Mouse (Mus musculus) c-Kit-positive CD71-positive TER-119-negative erythroid progenitor cells, embryonic 14.5 days (primary cell): ENCODE measurements at regions not wholly inside any gene's neighbourhood (a gene's known extent, or its start where the extent isn't known, plus 50 kb on each side); places are given as distances from the start of the nearest gene placed in this dataset.

ENCODE experiments used
- DNase-seq: peaks from one replicate; pipeline ENCODE4 v3.0.0-alpha.2; 2013; ENCODE audit warnings: low read depth

DNA sequence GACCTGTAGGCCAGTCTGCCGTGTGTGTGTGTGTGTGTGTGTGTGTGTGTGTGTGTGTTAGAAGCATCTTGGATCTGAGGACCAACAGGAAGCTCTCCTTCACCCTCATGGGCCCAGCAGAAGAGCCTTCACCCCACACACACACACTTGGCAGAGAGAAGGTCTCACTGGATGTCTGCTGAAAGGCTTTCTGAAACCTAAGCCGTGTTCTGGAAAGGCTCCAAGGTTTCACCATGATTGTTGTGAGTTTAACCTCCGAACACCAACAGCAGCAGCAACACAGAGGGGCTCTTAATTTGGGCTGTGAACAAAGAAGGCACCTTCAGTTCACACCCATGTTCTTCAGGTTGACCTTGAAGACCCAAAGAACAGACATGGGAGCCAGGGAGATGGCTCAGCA, 124.9 kb upstream of the Dynlrb2 start:
- no peak for DNase-seq

DNA sequence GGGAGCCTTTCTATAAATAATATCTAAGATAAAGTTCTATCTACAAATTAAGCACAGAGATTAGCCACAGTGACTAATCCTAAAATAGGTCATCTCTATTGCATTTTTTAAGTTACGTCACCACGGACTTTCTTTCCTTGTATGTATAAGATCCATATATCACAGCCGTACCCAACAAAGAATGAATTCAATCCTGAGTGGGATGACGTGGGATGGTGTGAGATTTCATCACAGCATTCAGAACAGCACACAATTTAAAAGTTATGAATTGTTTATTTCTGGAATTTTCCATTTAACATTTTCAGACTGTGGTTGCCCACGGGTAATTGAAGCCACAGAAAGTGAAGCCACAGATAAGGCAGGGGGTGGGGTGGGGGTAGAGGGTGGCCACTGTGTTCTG, 129.0 kb upstream of the Dynlrb2 start:
- DNase-seq = no peak

DNA sequence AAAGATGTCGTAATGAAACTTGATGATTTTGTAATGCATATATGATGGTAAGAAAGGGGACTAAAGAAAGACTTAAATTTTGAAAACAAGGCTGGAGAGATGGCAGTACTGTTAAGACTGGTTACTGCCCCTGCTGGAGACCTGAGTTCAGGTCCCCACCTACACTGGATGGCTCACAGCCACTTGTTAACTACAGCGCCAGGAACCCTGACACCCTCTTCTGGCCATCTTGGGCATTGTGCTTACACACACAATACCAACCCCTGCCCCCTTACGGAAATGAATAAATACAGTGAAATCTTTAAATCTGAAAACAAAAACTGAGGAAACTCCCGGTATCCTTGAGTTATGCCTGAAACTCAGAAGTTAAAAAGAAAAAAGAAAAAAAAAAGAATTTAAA, 131.7 kb upstream of the Dynlrb2 start:
- no peak for DNase-seq

DNA sequence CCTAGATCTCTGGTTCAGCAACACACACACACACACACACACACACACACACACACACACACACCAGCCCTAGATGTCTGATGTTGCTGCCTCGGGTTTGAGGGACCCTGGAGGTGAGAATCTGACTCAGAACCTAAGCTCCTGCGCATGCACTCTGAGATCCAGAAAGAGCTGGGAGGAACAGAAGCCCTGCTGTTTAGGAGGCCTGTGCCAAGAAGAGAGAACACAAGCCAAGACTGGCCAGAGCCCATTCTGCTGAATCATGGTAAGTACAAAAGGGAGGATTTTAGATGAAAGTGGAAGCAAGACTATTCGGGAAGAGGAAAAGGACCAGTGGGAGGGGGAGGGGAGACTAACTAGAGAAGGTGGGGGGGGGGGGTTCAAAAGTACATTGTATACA, 132.2 kb upstream of the Dynlrb2 start:
- no peak for DNase-seq

DNA sequence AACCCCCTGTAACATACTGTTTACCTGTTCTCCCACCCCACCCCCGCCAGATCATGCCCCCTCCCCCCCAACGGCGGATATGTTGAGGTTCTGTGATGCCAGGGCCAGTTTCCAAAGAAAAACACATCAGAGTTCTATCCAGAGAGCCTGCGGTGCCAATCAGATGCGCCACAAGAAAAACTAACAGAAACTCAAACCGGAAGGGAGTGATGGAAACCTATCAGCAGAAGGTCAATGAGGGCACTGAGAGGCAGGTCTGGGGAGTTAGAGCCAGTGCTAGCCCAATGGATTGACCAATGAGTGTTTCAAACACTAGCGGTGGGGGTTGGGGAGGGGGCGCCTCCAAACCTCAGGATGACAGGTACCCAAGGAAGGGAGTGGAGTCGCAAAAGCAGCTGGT, 132.7 kb upstream of the Dynlrb2 start:
- DNase-seq = no peak

DNA sequence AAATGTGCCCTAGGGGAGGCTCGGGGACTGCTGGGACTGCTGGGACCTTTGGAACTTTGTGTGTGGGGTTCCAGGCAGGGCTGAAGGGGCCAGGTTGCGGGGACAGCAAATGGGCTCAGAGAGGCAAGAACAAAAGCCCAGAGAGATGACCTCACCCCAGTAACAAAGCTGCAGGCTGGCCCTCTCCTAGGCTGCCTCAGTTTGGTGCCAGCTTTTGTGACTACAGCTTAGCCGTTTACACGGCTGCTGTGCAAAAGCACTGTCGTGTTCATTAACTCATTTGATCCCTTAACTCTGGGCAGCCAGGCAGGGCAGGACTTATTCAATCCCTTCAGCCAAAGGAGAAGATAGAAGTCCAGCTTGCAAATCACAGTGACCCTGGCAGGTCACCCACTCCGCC, 137.3 kb upstream of the Dynlrb2 start:
- DNase-seq = no peak

DNA sequence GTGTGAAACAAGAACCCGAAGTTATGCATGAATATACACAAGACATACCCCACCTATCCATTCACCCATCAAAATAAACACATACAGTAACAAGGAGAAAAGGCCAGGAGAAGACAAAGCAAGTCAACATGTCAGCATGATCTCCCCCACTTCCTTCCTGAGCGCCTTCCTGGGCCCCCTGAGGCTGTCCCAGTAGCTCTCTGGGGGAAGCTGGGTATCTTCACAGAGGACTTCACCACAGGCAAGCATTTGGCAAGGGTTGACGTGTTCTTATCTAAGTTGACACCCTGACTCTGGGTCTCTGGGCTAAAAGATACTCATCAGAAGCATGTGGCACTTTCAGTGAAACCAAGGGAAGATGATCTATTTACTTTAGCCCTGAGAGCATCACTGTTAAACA, 138.1 kb upstream of the Dynlrb2 start:
- DNase-seq = no peak

DNA sequence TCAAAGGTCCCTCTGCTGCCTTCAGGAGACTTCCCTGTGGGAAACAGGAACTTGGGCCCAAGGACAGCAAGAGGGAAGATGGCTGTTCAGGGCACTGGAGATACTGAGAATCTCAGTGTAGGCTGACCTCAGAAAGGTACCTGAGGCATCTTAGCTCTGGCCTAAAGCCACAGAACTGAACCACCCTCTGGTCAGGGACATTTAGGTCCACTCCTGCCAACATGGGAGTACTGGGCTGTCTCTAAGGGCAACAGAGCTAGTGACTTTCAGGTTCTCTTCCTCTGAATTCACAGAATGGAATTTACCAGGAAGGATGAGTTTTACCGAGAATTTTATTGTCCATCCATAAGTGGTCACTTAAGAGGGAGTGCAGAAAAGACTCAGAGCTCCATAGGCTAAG, 140.0 kb upstream of the Dynlrb2 start:
- no peak for DNase-seq

DNA sequence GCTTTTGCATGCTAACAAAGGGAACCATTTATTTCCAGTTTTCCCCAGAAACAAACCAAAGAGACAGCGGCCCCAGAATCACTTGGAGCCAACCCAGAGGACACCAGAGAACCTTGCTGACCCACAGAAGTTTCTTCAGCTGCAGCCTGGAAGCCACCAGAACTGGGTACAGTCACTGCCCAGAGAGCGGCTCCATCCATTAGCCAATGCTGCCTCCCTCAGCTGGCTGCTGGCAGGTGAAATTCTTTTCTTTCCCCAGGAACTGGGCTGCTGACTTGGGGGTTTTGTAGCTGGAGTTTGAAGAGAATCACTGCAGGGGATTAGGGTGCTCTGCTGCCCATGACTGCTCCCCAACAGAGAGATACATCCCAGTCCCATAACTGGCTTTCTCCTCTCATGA, 140.6 kb upstream of the Dynlrb2 start:
- no peak for DNase-seq

DNA sequence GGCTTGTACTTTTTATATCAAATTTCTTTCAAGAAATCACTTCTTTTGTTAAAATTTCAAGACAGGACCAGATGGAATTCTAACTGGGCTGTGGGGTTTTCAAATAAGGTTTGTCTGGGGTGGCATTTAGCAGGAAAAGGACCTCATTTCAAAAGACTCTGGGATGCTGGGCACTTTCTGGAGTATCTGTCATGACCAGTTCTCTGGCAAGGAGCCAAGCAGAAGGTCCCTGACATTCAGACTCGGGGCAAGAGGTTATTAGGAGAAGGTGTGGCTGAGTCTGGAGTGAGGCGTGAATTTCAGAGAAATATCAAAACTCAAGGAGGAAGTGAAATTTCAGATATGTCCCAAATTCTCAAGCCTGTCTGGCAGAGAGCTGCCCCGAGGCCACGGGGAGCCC, 142.4 kb upstream of the Dynlrb2 start:
- DNase-seq = no peak

DNA sequence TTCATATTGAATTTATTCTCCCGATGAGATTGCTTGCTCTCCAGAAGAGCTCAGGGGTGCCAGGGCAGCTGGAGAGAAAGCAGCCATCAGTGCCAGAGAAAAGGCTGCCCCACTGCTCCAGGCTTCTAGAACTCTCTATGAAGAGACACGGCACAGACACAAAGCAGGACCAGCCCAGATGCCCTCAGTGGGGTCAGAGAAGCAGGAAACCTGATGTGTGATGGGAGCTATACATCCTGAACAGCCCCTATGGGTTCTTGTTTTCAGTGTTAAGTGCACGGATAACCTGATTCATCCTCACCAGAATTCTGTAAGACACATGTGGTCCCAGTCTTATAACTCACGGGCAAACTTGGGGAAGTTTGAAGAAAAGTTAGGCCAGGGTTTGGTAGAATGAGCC, 145.0 kb upstream of the Dynlrb2 start:
- no peak for DNase-seq

DNA sequence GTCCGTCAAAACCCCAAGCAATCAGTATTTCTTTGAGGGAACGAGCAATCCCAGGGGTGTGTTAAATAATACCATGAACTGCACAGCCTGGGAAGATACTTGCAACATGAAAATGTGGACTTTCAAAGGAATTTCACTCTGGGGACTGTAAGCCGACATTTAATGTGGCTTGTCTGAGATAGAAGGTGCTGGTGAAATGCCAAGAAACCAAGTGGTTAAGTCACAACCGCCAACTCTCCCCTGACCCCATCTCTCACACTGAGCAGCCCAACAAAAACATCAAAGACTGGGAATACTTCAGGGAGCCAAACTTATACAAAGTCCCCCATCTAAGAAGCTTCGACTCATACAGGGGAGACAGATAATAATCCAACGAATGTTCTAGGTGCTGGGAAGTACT, 150.0 kb upstream of the Dynlrb2 start:
- no peak for DNase-seq

DNA sequence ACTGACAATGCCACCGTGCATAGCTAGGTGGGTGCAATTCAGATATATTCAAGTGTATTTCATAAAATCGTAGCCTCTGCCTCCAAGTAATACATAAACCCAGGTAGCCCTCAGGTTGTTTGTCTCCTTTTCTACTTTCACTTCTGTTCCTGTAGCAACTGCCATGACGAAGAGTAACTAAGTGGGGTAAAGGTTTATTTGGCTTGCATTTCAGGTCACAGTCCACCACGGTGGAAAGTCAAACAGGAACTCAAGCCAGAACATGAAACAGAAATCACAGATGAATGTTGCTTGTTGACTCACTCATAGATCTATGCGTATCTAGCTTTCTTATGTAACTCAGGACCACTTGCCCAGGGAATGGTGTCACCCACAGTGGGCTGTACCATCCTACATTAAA, 150.9 kb upstream of the Dynlrb2 start:
- no peak for DNase-seq

DNA sequence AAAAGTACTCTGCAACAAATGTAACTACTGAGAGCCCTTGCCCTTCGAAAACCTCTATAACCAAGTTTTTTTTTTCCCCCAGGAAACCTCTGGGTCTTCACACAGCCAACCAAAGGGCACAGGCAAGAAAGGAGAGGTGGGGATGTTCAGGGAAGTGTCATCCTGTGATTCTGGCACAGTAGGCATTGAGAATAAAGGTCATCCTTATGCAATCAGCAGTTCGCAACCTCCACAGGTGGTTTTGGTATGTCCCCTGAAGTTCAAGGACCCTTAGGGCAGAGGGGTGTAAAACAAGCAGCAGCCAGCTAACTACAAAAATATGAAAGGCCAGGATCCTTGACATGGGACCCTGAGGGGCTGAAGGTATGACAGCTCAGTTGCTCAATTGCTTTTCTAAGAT, 152.1 kb upstream of the Dynlrb2 start:
- DNase-seq = no peak

DNA sequence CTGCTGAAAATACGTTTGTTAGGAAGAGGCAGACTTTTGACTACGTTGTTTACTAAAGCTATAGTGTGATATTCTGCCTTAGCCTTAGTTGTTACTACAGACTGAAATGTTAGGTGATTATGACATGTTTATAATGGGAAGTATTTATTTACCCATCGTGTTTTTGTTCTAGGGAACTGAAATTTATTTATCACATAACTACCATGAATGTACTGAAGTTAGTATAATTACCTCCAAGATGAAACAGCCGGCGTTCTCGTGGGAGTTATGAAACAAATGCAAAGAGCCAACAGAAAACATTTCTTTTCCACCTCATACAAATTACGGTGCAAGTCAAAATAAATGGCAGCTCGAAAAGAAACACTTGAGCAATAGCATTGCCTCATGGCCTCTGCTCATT, 155.8 kb upstream of the Dynlrb2 start:
- DNase-seq = no peak

DNA sequence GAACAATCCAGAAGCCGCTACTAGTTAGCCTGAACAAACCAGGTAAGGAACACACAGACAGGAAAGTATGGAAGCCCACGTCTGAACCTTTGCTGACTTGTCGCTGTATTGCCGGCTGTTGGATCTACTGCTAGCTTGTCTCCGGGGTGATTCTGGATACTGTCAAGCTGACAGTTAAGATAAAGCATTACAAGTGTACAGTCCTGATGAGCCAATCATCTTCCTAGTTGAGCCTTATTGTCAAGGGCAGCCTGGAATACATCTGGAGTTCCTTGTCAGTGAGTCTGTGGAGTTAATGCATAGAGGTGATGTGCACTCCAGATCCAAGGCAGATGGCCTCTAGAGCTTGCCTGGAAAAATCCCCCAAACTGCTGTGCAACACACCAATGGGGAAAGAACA, 157.8 kb upstream of the Dynlrb2 start:
- no peak for DNase-seq

DNA sequence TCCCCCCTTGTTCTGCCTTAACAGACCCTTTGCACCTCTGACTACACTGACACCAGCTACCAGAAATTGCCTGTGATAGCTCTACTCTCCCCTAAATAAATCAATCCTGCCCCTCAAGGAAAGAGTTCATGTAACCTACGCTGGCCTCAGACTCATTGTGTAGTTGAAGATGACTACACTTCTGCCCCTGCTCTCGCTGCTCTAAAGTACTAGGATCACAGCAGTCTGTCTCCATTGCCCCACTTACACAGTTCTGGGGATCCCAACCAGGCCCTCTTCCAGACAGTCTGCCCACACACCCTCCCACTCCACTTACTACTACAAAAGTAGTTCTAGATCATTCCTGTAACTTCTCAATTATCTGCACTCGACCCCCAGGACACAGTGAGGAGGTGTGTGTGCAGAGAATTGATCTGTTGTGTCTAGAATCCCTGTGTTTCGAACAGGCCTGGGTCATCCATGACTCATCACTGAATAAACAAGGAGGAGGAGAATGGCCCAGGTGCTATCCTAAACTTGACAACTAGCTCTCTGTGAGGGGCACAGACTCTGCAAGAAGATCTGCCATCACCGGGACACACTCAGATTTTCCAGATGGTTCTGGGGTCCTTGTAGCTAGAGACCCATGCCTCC, 160.1 kb upstream of the Dynlrb2 start:
- no peak for DNase-seq

DNA sequence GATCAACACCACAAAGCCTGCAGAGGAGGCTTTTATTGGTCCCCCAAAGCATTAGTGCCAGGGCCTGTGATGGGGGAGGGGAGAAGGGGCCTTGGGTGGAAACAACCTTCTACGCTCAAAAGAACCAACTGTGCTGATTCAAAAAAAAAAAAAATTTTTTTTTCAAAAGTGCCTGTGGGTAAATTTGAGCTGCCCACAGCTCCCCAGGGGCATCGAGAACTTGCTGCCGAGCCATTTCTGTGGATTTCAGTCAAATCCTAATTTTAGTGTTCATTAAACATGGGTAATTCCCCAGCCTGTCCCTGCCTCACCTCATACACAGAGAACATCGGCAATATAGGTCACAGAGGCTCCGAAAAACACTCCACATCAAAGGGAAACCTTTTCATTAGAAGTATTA, 161.2 kb upstream of the Dynlrb2 start:
- DNase-seq = no peak

DNA sequence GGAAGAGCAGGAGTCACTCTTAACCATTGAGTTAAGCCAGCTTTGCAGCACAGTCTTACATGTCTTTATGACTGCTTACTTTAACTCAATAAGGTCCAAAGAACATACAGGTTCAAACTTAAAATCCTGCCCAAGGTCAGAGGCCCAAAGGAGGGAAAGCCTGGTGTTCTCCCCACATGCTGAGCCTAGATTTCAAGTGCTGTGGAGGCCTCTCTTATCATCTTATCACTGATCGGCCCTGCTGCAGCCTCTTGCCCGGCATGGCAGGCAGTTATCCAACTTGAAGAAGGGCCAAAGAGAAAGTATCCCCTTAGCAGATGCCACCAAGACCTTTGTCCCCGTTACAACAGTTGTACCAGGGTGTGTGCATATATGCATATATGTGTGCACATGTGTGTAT, 170.0 kb upstream of the Dynlrb2 start:
- DNase-seq = no peak

DNA sequence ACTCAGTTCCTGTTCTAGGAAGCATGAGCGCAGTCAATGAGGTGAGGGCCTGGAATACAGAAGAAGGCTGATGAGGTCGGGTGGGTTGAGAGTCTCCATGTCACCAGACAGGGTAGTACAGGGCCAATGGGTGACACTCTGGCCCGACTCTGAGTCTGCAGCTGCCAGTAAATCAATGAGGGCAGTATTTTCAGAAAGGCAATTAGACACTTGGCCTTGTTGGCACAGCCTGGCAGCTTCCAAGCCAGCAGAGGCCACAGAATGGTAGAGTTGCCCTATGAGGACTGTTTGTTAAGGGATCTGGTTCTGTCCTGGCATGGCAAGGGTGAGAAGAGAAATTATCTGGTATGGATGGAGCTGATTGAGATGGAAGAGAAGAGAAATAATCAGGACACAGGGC, 170.7 kb upstream of the Dynlrb2 start:
- no peak for DNase-seq

DNA sequence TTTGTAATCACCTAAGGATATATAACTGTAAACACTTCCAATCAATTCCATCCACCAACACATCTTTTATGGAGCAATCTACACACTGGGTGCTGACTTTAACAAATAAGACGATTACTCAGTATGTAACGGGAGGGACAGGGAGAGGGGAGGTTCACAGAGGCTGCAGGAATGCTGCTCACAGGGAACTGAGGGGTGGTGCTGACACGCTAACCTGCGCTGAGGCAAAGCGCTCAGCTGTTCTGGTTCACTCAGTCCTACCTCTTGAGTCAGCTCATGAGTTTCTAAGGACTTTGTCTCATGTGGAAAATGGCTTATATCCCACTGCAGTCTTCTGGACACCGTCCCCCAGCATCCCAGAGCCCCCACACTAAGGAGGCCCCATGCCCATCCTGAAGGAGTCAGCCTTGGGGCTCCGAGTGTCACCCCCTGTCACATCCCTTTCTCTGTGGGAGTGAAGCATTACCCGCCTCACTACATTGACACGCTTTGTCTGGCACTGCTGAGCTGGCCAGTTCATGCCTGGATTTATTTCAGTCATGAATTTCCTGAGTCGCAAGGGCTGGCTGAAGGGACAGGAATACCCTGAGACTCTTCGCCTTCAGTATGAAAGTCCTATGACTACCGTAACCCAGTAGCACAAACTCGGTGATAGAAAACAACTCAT, 184.6 kb upstream of the Dynlrb2 start:
- no peak for DNase-seq

DNA sequence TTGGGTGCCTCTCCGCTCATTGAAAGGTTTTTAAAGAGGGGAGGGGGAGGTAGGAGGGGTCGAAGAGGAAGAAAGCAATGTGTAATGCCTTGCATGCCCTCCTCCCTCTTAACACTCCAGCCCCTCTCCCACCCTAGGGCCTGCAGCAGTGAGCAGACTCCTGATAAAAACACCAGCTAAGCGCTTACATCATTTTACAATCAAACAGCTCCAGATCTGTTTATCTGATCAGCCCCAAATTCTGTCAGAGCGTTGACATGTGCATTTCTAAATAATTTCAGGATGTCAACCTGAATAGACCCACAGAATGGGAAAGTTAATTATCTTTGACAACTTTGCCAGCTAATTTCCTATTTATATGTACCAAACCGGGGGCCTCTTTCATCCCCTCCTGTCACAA, 189.4 kb upstream of the Dynlrb2 start:
- no peak for DNase-seq

DNA sequence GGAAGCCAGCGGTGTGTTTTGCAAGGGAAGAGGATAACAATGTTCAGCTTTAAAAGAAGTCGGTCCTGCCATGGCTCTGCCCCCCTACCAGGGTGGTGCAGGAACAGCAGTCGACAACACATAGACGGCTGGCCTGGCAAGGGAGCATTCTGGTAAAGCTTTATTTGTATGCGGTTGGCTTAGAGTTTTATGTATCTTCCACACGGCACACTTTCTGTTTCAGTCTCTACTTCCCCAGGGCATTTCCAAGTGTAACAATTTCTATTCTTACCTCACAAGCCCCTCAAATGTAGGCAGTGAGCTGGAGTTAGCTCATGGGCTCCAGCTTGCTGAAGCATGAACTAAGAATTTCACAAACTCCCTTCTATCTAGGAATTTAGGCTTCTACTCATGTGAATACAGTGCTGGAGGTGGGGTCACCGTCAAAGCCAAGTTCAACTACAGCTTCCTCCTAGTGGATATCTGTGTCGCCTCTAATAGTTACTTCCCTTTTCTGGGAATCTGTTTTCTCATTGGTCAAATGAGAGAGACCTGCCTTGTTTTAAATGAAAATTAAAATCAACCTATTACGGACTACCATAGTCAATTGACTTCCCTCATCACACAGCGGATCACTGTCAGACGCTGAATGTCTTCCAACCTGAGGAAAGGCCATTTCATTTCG, 190.2 kb upstream of the Dynlrb2 start:
- no peak for DNase-seq

DNA sequence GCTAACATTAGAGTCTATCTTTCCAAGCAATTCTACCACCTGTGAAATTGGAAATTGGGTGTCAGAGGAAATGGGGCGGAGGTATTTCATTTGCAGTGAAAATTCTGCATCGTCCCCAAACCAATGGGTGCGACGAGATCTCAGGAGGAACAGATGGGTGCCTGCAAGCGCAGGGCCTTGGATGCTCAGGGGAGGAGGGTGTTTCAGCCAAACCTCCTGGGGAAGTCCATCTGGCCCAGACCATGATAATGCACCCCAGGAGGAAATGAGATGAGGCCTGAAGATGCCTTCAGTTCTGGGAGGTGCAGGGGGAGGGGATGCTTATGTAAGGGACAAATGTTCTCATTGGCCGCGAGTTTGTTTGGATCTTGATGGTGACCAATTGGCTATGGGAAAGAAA, 205.9 kb upstream of the Dynlrb2 start:
- no peak for DNase-seq
